Mouse (Mus musculus) liver, adult 10 weeks (tissue): Measurements from ENCODE around the gene Polm. TPM values are rescaled to one million over a fixed set of nuclear protein-coding genes. Genes with fewer than 3 reads are reported as not detected.

Experiments
- polyA plus RNA-seq: library from polyadenylated mRNA; stranded (reverse); fragments of 350-450 nt; fragmentation: Illumina TruSeq; extraction: RNeasy Lipid Tissue Mini Kit (QIAGEN cat#74804); gene quantifications from one replicate; pipeline ENCODE4 v1.2.3, GENCODE M21; 2014; ENCODE audit warnings: low read depth, low replicate concordance

The Polm gene
- polyA plus RNA-seq, result 0.77 TPM

DNA sequence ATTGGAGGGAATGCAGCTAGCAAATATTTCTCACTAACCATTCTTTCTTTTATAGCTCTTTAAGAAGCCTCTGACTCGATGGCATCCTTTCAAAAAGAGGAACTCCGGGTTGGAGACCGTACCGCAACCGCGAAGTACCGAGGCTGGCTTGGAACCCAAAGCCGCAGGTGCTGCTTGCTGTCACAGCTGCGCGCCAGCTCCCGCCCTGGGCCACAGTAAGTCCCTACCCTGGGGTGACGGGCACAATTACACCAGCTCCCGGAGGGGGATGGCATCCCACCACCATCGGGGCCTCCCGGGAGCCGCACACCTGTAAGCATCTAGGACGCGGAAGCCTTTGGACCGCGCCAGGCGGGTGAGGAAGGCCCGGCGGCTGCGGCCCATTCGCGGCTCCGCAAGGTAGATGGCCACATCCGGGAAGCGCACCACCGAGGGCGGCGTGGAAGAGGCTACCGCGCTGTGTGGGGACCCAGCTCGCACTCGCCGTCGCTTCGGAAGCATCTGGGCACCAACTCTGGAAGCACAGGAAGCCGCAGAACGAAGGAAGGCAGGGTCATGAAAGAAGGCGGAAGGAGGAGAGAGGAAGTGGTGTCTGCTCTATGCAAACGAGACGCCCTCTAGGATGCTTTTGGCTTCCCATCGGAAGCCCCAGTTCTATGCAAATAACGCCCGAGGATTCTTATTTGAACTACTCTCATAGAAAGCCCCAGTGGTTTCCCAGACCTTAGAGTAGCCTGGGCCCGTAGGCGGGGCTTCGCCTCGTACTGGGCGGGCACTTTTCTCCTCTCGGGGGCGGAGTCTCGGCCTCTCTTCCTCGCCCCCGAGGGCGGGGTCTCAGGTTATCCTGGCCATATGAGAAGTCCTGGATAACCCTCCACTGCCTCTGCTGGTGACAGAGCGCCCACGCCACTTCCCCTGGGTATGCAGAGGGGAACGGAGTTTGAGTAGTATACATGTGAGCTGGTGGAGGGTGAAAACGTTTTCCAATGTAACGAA is at the start of gene Polm:
Gene Polm (minus strand): TSS at position 766 of the 996 bp plus-strand sequence.

DNA sequence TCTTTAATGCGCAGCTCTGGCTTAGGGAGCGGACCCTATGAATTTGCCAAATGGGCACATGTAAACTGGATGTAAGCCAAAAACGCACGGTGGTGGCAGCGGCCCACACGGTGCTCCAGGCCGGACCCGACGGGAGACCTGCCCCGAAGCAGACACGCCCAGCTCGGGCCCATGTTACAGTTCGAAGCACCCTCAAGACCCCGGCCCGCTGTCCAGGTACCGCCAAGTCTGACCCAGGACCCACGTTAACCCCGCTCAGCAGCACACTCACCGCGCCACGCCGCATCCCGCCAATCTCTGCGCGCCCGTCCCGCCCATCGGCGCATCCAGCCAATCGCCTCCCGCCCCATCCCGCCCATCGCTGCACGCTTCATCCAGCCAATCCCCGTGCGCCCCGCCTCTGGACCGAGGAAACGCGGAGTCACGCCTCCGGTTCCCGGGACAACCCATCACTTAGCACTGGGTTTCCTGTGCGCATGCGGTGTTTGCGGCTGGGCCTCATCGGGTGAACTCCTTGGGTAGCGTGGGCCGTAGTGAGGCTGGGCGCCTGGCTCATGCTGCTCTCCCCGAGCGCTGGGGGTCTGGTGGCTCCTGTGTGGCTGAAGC is 40.2 kb upstream of the Polm start, which contains the start of gene Pold2:
Gene Pold2 (minus strand): TSS at position 372 of the 606 bp plus-strand sequence.

DNA sequence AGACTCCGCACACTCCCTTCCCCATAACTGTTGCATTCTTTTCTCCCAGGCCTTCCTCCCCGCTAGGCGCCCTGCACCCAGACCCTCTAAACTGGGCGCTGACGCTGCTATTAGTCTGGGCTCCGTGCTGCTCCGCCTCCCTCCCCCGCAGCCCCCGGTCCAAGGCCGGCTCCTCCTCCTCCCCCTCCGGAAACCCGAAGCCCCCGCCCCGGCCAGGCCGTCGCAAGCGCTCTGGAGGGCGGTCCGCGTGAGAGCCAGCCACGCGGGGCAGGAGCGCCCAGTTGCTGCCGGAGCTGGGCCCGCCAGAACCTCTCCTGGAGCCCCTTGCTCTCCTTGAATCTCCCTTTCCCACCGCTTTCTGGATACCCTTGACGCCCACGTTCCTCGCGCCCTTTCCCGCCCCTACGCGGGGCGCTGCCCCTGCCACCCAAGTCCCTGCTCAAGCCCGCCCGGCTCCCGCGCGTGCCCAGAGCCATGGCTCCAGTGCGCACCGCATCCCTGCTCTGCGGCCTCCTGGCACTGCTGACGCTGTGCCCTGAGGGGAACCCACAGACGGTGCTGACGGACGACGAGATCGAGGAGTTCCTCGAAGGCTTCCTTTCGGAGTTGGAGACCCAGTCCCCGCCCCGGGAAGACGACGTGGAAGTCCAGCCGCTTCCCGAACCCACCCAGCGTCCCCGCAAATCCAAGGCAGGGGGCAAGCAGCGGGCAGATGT is 24.0 kb upstream of the Polm start, which contains the start of gene Aebp1:
Gene Aebp1 (plus strand): TSS at position 270 of the 716 bp plus-strand sequence.

DNA sequence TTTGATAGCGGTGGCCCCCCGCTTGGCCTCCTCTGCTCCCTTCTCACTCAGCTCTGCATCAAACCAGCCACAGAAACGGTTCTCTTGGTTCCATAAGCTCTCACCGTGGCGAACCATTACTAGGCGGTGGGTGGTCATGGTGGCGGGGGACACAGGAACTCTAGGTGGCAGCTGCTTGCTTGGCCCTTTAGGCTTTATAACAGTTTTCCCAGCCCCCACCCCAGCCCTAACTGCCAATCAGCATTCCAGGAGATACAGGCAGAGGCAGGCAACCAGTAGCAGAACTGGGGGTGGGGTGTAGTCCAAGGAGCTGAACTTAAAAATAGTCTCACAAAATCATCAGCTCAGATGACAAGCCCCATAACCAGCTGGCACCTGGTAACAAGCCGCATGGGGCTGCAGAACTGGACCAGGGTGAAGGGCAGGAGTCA is 34.2 kb downstream of the Polm start, which contains the start of gene Pgam2:
Gene Pgam2 (minus strand): TSS at position 183 of the 431 bp plus-strand sequence.

DNA sequence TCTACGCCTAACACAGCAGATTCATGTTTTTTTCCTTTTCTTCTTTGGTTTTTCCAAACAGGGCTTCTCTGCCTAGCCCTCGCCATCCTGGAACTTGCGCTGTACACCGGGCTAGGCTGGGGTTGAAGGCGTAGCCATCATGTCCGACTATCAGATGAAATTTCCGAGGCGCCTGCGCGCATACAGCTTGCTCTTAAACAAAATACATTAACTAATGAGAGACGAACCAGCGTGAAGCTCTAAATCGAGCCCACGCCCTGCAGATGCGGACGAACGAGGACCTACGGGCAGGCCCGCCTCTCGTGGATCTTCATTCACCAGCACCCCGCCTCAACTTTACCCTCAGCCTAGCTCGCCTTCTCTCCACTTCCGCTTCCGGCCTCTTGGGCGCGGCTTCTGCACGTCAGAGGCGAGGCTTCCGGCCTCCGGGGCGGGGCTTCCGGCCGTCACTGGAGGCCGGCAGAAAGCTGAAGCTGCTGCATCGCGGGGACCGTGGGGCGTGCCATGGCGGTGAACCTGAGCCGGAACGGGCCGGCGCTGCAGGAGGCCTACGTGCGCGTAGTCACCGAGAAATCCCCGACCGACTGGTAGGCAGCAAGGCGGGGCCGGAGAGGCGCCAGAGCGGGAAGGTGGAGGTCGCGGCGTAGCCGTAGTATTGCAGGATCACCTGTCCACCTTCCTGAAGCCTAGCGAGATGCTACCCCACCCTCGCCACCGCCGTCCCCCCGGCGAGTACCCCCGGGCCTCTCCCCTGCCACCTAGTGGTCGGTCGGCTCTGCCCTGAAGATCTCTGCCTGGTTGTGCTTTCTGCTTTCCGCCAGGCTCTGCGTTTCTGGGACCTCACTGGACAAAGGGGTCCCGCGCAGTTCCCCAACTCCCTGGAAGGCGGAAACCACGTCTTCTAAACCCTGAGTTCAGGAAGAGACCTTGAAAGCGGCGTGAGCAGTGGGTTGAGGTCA is 49.5 kb downstream of the Polm start, which contains the start of gene Dbnl:
Gene Dbnl (plus strand): TSS at position 433 of the 959 bp plus-strand sequence.

Other genes starting within 250 kb of the Polm start
- gene Mrps24, start 122.3 kb downstream of the Polm start, polyA plus RNA-seq, result 11.5 TPM
- 2.7 TPM for gene Urgcp, start 75.6 kb downstream of the Polm start, polyA plus RNA-seq
- gene Dbnl, start 49.5 kb downstream of the Polm start, polyA plus RNA-seq, result 2.3 TPM
- not detected for gene Pgam2, start 34.3 kb downstream of the Polm start, polyA plus RNA-seq
- 0.21 TPM for gene Aebp1, start 23.9 kb upstream of the Polm start, polyA plus RNA-seq
- 0.66 TPM for gene Pold2, start 40.3 kb upstream of the Polm start, polyA plus RNA-seq
- not detected for gene Myl7, start 60.8 kb upstream of the Polm start, polyA plus RNA-seq
- gene Gck, start 112.1 kb upstream of the Polm start, polyA plus RNA-seq, result 7.1 TPM
- 30.6 TPM for gene Ykt6, start 117.7 kb upstream of the Polm start, polyA plus RNA-seq
- 1.2 TPM for gene Camk2b, start 228.3 kb upstream of the Polm start, polyA plus RNA-seq